Mouse (Mus musculus) heart, postnatal 10 days (tissue): ENCODE results near the gene Acp4. TPM values are rescaled to one million over a fixed set of nuclear protein-coding genes. Genes with fewer than 3 reads are reported as not detected.
"Not testable (repeated sequence)": the region's sequence is repeated elsewhere in the genome, so short reads cannot be mapped to it uniquely, and the experiment has no call there.

ENCODE experiments used
- DNase-seq, 2 experiments: peaks; one replicate each; pipeline ENCODE4 v3.0.0; 2021
- intact Hi-C: fragments of 180-260 bp; cut with DNase I; formaldehyde crosslinking; loops from one replicate; pipeline ENCODE4 v1.15.1; 2025
- total RNA-seq, 2 experiments: library from RNA; stranded (reverse); gene quantifications; 2 replicates each; pipeline ENCODE4 v1.2.3; 2021

Gene Acp4
- not detected for total RNA-seq

DNA sequence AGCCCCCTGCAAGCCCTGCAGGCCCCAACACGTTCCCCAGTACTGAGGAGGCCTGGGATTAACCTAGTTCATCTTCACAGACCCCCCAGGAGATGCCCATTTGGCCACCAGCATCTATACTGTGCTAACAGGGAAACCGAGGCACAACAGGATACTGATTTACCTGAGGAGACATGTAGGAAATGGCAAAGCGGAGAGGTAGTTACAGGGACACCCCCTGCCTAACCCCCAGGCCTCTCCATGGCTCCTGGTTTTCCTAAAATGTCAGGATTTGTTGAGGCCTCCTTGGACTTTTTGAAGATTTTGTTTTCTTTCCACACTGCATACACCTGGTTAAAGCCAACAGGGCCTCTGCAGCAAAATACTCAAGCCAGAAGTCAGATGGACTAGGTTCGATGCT lies at the start of gene Acp4:
Gene Acp4, minus strand, starts transcription at position 101 of the 400 bp plus-strand sequence.
- intact Hi-C loops, result no loop called here
- DNase-seq, result no peak

DNA sequence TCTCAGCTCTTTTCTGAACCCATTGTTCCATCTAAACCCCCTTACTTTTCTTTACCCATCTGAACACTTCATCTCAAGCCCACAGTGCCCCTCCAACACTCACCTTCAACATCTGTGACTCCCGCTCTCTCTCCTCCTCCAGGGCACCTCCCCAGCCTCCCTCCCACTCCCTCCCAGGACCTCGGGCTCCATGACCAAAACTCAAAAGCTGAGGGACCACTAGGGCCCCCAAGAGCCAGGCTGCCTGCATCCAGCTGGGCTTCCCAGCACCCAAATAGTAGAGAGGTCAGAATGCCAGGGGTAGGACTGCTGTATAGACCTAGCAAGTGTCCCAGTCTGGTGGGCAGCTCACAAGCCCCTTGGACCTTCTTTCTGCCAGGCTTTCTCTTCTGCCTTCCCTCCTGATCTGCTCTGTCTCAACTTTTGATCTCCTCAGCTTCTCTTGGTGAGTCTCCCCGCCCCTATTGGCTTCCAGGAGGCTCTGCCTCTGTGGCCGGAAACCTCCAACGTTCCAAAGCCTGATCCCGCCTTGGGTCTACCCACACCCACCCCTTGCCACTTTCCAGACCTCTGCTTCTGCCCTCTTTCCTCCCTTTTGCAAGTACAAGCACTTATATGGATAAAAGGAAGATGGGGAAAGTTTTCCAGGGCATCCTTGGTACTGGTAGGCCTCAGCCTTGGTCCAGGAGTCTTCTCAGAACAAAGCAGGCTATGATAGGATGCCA lies 49.5 kb upstream of the Acp4 start, which contains the start of gene Clec11a:
Gene Clec11a, minus strand, starts transcription at position 387 of the 725 bp plus-strand sequence.
- intact Hi-C loops, result loop anchor here (2.0 kb wide), 1 partner anchor 58 kb away; no protein-coding TSS in a partner anchor
- peak in 1 of 2 experiments; percentile 18 for DNase-seq

DNA sequence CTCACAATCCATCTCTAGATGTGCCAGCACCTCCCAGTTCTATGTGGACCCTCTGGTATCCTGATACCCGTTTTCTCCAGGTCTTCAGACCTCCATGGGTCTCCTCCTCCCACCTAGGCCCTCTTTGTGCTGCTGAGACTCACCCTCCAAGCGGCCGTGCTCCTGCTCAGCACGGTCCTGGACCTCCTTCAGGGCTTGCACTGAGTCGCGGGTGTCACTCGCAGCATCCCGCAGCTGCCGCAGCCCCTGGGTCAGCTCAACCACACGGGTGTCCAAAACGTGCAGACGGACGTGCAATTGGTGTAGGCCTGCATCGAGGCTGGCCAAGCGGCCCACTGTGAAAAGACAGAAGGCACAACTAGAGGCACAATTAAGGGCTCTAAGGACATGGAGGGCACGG lies 48.5 kb upstream of the Acp4 start:
- no peak for DNase-seq
- intact Hi-C loops, result loop anchor here (2.0 kb wide), 1 partner anchor 57 kb away; no protein-coding TSS in a partner anchor

DNA sequence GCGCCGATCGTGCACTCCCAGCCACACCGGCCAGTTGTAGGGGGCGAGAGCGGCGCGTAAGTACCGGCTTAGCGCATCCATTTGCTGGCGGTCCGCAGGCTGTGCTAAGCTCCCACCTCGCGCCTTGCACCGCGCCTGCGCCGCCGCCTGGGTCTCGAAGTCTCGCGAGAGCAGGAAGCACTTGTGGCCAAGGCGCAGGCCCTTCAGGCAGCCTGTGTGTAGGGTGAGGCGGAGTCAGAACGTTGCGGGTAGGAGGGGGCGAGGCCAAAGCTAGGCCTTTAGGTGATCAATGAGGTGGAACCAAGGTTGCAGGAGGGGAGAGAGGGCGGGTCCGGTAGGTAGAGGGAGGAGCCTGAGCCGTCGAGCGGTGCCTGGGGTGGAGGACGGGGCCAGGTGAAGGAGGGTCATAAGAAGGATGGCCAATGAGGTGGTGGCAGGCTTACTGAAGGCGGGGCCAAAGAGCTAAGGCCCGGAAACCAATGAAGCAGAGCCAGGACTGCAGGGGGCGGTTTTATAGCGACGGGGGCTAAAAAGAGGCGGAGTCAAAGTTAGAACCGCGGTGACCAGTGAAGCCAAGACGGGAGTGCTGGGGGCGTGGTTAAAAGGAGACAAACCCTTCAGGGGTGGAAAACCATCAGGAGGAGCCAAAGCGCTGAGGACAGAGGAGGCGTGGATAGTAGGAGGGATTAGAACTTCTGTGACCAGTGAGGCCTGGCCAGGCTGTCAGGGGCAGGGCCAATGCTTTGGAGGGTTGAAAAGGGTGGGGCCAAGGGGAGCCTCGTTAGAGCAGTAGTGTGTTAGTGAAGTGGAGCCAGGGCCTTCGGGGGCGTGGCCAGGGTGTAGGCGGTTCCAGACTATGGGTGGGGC lies 47.8 kb upstream of the Acp4 start:
- intact Hi-C loops, result loop anchor here (5.0 kb wide), 2 partner anchors 47 to 1617 kb away; partner anchors contain the start of genes Ccdc114 and Emp3
- peak; percentile 97 for DNase-seq

DNA sequence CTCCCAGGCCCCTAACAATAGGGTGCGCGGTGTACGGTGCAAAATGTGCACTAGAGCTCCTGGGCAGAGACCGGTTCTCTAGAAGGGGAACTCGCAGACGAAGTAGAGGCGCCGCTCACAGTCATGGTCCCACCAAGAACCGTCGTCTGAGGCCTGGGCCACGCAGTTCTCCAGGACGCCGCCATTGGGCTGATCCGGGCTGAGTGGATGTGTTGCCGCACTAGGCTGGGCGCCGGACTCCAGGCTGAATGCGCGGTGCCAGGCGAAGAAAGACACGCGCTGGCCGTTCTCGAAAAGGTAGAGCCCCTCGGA lies 47.2 kb upstream of the Acp4 start:
- intact Hi-C loops, result loop anchor here (5.0 kb wide), 2 partner anchors 48 to 1618 kb away; partner anchors contain the start of genes Ccdc114 and Emp3
- DNase-seq, result no peak

DNA sequence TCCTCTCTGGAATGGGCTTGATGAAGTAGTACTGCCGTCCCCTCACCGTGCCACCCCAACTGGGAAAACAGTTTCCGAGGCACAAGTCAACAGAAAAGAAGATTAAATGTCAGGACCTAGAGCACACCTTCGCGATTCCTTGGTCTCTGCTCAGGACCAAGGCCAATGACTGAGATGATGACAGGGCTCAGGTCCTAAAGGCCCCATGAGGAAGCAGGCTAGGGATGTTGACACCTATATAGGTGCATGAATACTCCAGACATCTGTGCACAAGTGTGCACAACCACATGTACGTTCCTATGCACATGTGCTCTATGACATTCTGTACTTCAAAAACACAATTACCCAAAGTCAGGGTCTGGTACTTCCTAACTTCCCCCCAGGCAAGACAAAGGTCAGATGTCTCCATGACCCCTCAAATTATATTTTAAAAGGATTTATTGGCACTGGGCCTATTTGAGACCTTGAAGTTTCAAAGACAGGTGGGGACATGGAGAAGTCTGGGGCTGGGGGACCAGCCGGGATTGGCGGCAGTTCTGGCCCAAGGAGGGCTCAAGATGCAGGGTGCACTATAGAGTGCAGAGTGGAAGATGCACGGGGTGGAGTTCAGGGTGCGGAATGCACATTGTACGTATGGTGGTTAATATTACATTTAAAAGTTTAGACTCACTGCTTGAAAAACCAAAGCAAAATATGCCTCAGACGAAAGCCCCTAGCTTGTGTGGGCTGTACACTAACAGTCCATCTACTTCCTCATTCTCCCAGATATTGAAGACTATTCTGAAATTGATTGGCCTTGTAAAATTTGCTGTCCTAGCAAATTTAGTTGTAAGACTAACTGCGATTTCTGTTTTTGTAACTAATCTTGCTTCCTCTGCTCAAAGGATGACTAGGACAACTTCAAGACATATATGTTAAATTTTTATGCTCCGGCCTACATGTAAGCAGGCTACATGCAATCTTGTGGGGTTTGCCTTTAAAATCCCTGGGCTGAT lies 46.5 kb upstream of the Acp4 start:
- intact Hi-C loops, result loop anchor here (5.0 kb wide), 2 partner anchors 49 to 1619 kb away; partner anchors contain the start of genes Ccdc114 and Emp3
- no peak for DNase-seq

DNA sequence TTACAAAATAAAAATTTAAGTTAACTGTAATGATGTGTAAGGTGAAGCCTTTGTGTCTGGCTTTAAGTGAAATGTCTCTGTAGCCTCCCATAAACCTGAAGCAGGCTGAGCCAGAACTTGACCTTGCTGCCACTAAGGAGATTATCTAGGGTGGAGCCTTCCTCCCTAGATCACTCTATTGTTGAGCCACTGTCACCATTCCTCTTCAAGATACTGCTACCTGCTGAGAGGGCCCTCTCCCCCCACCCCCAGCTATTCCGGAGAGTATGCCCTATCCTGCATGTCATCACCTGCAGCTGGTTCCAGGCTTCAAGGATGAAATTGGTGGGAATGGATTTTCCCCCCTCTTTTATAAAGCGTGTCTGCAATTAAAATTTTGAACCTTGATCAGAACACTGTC lies 40.3 kb upstream of the Acp4 start:
- intact Hi-C loops, DNase-seq: not testable (repeated sequence)

DNA sequence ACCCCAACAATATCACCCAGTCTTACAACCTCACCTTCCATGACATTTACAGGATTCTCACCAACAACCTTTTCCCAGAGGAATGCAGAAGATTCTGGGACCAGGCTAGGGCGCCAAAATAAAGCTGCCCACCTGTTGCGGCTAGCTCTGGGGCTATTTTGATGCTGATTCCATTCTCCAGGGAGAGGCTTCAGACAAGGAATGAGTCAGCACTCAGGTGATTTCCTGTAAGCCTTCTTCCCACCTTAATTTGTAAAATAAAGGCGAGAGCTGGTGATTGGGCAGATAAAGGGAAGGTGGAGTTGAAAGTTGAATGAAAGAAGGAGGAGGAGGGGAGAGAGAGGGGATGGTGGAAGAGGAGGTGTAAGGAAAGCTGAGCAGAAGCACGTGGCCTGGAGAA lies 34.2 kb upstream of the Acp4 start:
- no peak for DNase-seq
- intact Hi-C loops, result no loop called here

DNA sequence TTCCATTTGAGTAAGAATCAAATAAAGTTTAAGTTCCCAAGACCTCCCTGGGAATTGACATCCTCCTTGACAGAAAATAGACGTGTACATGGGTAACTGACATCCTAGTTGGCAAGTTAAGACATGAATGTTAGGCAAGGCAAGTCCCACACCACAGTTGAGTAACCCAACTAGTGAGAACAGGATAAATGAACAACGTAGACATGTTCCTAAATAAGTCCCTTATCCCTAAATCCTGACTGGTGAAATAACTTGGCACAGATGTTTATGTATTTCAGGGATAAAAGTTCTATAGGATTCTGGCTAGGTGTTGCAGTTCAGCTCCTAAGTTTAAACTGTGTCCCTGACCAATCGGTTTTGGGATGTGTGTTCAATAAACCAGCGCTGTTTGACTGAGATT lies 33.8 kb upstream of the Acp4 start:
- no peak for DNase-seq
- intact Hi-C loops, result no loop called here

DNA sequence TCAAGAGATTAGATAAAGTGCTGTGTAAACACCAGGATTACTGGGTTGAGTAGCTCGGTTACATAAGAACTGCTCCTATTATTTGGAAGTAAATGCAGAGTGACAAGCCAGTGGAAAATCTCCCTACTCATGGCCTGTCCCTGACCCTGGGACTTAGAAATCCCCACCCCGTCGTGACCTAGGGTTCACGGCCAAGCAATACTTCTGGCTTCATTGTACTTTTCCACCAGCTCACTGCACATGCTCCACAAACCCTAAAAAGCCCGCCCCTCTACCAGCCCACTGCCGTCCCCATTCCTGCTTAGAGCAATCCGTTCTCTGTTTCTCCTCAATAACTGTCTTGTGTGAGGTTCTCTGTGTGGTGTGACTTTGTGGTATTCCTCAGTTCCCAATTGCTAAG lies 30.6 kb upstream of the Acp4 start:
- no peak for DNase-seq
- intact Hi-C loops, result no loop called here

DNA sequence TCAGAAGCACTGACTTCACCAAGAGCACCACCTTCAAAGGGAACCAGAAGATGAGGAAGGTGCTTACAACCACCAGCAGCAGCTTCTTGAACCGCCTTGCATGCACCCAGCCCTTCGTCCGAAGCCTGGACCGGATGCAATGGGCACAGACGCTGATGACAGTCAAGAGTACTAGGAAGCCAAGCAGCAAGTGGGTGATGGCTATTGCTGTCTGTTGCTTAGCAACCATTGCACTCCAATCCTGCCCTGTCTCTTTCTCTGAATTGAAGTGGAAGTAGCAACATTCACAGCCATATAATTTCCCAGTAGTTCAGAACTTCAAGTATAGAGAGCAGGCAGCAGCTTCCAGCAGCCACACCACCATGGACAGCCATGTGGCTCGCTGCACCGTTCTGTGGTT lies 24.4 kb upstream of the Acp4 start:
- no peak for DNase-seq
- intact Hi-C loops, result no loop called here

DNA sequence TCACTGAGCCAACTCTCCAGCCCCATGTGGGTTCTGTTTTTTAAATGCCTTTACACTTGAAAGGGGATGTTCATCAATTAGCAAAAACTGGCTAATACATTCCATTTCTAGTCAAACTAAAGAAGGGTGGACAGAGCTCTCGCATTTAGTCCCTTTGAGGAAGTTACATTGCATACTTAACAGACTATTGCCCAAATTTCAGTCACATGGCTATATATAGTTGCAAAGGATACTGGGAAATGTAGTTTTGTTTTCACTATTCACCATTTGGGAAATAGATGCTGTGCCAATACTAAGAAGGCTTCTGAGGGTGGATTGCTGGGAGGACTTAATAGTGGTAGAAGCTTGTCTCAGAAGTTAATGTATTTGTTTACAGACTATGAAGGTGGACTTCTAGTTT lies 23.8 kb upstream of the Acp4 start:
- intact Hi-C loops, result no loop called here
- no peak for DNase-seq

DNA sequence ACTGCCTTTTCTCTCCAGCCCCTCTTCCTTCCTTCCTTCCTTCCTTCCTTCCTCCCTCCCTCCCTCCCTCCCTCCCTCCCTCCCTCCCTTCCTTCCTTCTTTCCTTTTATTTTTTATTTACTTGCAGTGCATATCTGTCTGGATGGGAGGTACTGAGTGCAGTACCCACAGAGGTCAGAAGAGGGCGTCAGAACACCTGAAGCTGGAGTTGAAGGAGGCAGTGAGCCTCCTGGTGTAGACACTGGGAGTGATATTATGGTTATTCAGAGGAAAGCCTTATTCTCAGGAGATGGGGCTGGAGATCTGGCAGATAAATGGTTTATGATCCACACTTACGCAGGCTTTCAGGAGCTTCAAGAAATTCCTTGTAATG lies 20.1 kb upstream of the Acp4 start:
- DNase-seq, result peak in 1 of 2 experiments; percentile 13
- intact Hi-C loops, result no loop called here

DNA sequence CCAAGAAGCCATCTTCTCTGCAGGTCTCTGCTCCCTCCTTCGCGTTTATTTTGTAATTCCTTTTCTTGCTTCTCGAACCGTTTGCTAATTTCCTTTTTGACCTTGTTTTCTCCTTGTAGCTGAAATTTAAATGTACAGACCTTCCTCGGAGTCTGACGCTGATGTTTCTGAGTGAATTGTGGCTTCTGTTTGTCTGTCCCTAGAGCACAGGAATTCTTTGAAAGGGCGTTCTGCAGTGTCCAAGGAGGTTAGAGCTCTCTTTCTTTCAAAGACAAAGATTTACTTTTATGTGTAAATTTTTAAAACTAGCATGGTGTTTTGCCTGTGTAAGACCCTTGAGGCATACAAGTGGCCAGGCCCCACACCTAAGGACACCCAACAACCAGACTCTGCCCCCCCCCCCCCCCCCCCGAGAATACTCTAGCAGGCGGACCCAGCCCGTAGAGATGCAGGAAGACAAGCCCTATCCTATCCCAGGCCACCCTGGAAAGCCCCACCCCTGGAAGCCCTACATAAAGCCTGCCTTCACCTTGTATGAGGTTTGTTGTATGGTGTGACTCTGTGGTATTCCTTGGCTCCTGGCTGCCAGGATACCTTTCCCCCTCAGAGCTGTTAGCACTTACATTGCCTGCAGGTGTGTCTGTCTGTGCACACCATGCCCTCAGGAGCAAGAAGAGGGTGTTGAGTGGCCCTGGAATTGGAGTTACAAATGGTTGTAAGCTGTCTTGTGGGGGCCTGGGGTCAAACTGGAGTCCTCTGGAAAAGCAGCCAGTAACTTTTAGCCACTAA lies 19.5 kb upstream of the Acp4 start:
- intact Hi-C loops, result no loop called here
- no peak for DNase-seq

DNA sequence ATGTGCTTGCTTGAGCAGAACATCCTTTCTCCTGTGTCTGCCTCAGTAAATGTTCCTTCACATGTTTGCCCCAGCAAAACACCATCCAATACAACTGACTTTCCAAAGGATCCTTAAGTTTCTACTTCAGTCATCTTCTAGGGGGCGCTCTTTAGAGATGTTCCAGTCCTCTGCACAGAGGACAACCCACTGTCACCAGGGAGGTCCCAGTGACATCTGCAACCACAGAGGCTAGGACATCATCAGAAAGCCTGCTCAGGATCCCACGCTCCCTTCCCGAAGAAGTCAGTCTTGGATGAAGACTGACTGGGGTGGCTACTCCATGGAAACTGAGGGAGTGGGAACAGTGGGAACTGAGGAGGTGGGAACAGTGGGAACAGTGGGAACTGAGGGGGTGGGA lies 18.4 kb upstream of the Acp4 start:
- intact Hi-C loops, result no loop called here
- no peak for DNase-seq

DNA sequence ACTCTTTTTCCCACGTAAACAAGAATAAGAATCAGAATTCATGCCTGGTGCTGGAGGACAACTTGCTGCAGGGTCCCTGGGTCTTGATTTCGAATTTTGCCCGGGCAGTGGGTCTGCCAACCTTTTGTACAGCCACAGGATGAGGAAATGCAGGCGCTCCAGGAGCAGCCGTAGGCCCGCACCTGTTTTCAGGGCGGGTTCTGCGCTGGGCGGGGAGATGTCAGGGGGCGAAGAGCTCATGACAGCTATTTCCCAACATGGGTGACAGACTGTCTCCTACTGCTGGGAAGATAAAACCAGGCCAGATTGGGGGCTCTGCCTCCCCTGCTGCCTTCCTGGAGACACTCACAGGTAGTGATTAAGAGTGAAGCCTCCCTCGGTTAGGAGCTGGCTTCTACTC lies 16.9 kb upstream of the Acp4 start:
- intact Hi-C loops, result no loop called here

DNA sequence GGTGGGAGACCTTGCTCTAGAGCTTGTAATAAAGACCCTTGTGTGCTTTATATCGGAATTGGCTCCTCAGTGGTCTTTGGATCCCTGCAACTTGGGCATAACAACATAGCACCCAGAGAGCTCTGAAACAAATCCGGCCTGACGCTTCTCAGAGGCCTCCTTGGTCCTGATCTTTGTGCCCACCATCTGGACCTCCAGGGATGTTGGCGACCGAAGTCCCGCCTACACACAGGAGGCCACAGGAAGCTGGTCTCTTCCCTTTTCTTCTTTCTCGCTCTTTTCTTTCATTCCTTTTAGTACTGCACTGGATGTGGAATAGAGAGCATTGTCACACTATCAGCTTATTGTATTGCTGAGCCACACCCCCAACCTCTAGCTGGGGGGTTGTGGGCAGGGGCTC lies 16.3 kb upstream of the Acp4 start:
- intact Hi-C loops, result no loop called here
- DNase-seq, result no peak

More for the DNA sequence above, 16.9 kb upstream of the Acp4 start:
- DNase-seq, result no peak

DNA sequence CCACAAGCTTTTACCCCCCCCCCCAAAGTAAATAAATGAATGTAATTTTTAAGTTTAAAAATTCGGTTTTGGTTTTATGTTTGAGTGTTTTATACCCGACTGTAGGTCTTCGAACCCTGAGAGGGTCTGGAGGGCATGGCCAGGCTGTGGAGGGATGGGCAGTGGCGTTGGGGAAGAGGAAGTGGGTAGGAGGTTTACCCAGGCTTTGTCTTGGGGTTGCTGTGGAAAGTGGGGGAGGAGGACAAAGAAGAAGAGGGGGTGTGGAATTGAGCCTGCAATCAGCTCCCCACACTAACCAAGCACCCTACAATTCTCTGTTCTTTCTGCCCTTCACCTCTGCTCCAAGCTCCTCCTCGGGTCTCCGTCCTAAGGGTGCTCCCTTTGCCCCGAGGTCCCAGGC lies 15.4 kb upstream of the Acp4 start:
- intact Hi-C loops, result no loop called here
- DNase-seq, result no peak

DNA sequence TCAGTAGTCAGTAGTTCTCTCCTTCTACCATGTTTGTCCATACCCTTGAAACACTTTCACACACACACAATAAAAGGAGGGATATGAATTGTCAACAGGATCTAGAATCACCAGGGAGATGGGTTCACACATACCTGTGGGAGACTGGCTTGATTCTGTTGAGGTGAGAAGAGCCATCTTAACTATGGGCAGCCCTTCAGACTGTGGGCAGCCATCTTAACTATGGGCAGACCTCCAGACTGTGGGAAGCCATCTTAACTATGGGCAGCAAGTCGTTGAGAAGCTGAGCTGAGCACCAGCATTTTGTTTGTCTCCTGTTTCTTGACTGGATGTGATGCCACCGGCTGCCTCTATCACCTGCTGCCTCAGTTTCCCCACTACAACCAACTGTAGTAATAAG lies 14.1 kb upstream of the Acp4 start:
- intact Hi-C loops, result no loop called here
- DNase-seq, result no peak

DNA sequence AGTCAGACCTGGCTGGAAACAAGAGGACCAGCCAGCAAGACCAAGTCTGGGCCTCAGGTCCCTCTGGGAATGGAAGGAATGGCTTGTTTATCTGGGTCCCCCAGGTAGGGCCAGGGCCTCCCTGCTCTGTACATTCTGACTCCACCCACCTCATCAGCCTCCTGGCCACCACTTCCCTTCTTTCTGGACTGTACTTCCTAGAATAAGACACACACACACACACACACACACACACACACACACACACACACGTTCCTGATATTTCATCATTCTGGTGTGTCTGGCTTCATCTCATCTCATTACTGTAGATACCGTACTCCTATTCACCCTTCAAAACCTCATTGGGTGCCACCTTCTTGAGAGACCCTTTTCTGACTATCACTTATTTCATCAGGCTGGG lies 12.2 kb upstream of the Acp4 start:
- intact Hi-C loops, result no loop called here
- DNase-seq, result no peak
